23 mouse cellular contexts compared by ENCODE assay signal in genomic region chr11:96901332-96901731, GRCm38 (mm10). TPM values are rescaled to one million over a fixed set of nuclear protein-coding genes. Genes with fewer than 3 reads are reported as not detected.
DNase-seq lines count a peak whose midpoint lies in the region; ATAC-seq and TF ChIP-seq lines count a peak whose summit lies in the region.
"Had no signal": no experiment of that assay in that cellular context is flagged by ENCODE, and none has a peak within 500 bp of the region (broad histone marks: within the 10 kb centered on the region; RNA-seq: fewer than 3 reads in every experiment).

No protein-coding gene starts in this region.

- 45% methylated on average over 9 of the region's 9 CpGs for WGBS in midbrain, embryonic 11.5 days
- WGBS in midbrain, postnatal 0 days = 47% methylated on average over 9 of the region's 9 CpGs
- WGBS in forebrain, embryonic 13.5 days = 42% methylated on average over 9 of the region's 9 CpGs
- WGBS in hindbrain, embryonic 13.5 days = 26% methylated on average over 9 of the region's 9 CpGs
- WGBS in neural tube, embryonic 13.5 days = 26% methylated on average over 9 of the region's 9 CpGs

- no peak overlapping the region; the same call in 1 of the 2 replicates for H3K4me2 ChIP-seq in midbrain, embryonic 11.5 days
- H3K4me2 ChIP-seq in midbrain, postnatal 0 days (ENCODE audit: low read depth, low read length, poor library complexity, severe bottlenecking) = no peak overlapping the region
- no peak overlapping the region for H3K4me2 ChIP-seq in forebrain, embryonic 13.5 days
- H3K4me2 ChIP-seq in hindbrain, embryonic 13.5 days = no peak overlapping the region
- no peak overlapping the region for H3K4me2 ChIP-seq in neural tube, embryonic 13.5 days
- H3K4me2 ChIP-seq: heart, embryonic 11.5 days; liver, embryonic 11.5 days had no signal

- peaks cover 86% of the 10 kb centered on the region for H3K4me1 ChIP-seq in midbrain, embryonic 11.5 days (ENCODE audit: control insufficient read depth, insufficient read depth, low read length)
- H3K4me1 ChIP-seq in midbrain, postnatal 0 days (ENCODE audit: insufficient read depth, low read length) = peaks cover 3% of the 10 kb centered on the region; the same call in 1 of the 2 replicates
- H3K4me1 ChIP-seq in forebrain, embryonic 13.5 days = peaks cover 89% of the 10 kb centered on the region
- peaks cover 92% of the 10 kb centered on the region for H3K4me1 ChIP-seq in hindbrain, embryonic 13.5 days (replicated peaks)
- peaks cover 91% of the 10 kb centered on the region for H3K4me1 ChIP-seq in neural tube, embryonic 13.5 days (replicated peaks)

- DNase-seq in midbrain, embryonic 11.5 days (ENCODE audit: low spot score, missing footprints) = no peak
- no peak for DNase-seq in midbrain, postnatal 0 days (ENCODE audit: low spot score)
- no peak for DNase-seq in spleen, postnatal 10 days (ENCODE audit: low spot score in 2 of 2)
- DNase-seq in kidney, postnatal 14 days = no peak
- DNase-seq: cerebellum, adult 9-10 months; gastrocnemius, postnatal 36 days; heart, postnatal 14 days; kidney, adult 2 months; kidney, postnatal 25 days; layer of hippocampus, adult 9-11 months; lung, adult 18-20 months; lung, postnatal 14 days; thymus, postnatal 14 days had no signal

- H3K4me3 ChIP-seq in midbrain, embryonic 11.5 days (ENCODE audit: low read depth, low read length) = no peak overlapping the region
- H3K4me3 ChIP-seq in midbrain, postnatal 0 days (ENCODE audit: low read depth, low read length) = no peak overlapping the region
- no peak overlapping the region for H3K4me3 ChIP-seq in forebrain, embryonic 13.5 days
- no peak overlapping the region for H3K4me3 ChIP-seq in hindbrain, embryonic 13.5 days
- H3K4me3 ChIP-seq in neural tube, embryonic 13.5 days = no peak overlapping the region
- H3K4me3 ChIP-seq: left cerebral cortex, adult 2 months; limb, embryonic 10.5 days; myocyte had no signal

- H3K27ac ChIP-seq in midbrain, embryonic 11.5 days (ENCODE audit: low read depth, low read length) = peak overlapping the region; percentile 93
- H3K27ac ChIP-seq in midbrain, postnatal 0 days (ENCODE audit: low read depth, low read length) = no peak overlapping the region
- H3K27ac ChIP-seq in forebrain, embryonic 13.5 days = peak overlapping the region; percentile 97
- peak overlapping the region; percentile 89 for H3K27ac ChIP-seq in hindbrain, embryonic 13.5 days
- H3K27ac ChIP-seq in neural tube, embryonic 13.5 days (replicated peaks) = peak overlapping the region; percentile 89
- H3K27ac ChIP-seq: left cerebral cortex, adult 2 months; limb, embryonic 10.5 days had no signal

- H3K36me3 ChIP-seq in midbrain, embryonic 11.5 days (ENCODE audit: control insufficient read depth, insufficient read depth, low read length) = no peaks in the 10 kb centered on the region
- H3K36me3 ChIP-seq in midbrain, postnatal 0 days (ENCODE audit: insufficient read depth, low read length) = no peaks in the 10 kb centered on the region
- 0 out of 2 replicates have a peak, but pooled peaks cover 4% of the 10 kb centered on the region for H3K36me3 ChIP-seq in forebrain, embryonic 13.5 days (ENCODE audit: poor library complexity, severe bottlenecking)
- no peaks in the 10 kb centered on the region for H3K36me3 ChIP-seq in hindbrain, embryonic 13.5 days
- H3K36me3 ChIP-seq in neural tube, embryonic 13.5 days = no peaks in the 10 kb centered on the region

- H3K9me3 ChIP-seq in midbrain, embryonic 11.5 days (ENCODE audit: control insufficient read depth, low read length) = no peaks in the 10 kb centered on the region
- no peaks in the 10 kb centered on the region for H3K9me3 ChIP-seq in midbrain, postnatal 0 days (ENCODE audit: low read length)
- H3K9me3 ChIP-seq in forebrain, embryonic 13.5 days (replicated peaks) = no peaks in the 10 kb centered on the region
- no peaks in the 10 kb centered on the region for H3K9me3 ChIP-seq in hindbrain, embryonic 13.5 days
- H3K9me3 ChIP-seq in neural tube, embryonic 13.5 days = no peaks in the 10 kb centered on the region
- H3K9me3 ChIP-seq: limb, embryonic 10.5 days had no signal

- H3K9ac ChIP-seq in midbrain, embryonic 11.5 days (ENCODE audit: low read length) = peak overlapping the region; percentile 36
- no peak overlapping the region for H3K9ac ChIP-seq in midbrain, postnatal 0 days (replicated peaks; ENCODE audit: low read length, poor library complexity, severe bottlenecking)
- H3K9ac ChIP-seq in forebrain, embryonic 13.5 days = no peak overlapping the region
- 0 out of 2 replicates have a peak overlapping the region, but pooled peaks have one; percentile 47 for H3K9ac ChIP-seq in hindbrain, embryonic 13.5 days
- peak overlapping the region; percentile 49 for H3K9ac ChIP-seq in neural tube, embryonic 13.5 days

- no peak for ATAC-seq in midbrain, embryonic 11.5 days (ENCODE audit: low FRiP score)
- no peak for ATAC-seq in midbrain, postnatal 0 days (ENCODE audit: low FRiP score)
- ATAC-seq in forebrain, embryonic 13.5 days = no peak
- ATAC-seq in hindbrain, embryonic 13.5 days (ENCODE audit: low FRiP score) = no peak
- no peak for ATAC-seq in neural tube, embryonic 13.5 days (ENCODE audit: low read depth)
- ATAC-seq: inflammation-experienced regulatory T-cells, adult 6 months had no signal

- H3K27me3 ChIP-seq in midbrain, embryonic 11.5 days (ENCODE audit: control insufficient read depth, insufficient read depth, low read length) = no peaks in the 10 kb centered on the region
- H3K27me3 ChIP-seq in midbrain, postnatal 0 days (ENCODE audit: insufficient read depth, low read length) = no peaks in the 10 kb centered on the region
- H3K27me3 ChIP-seq in forebrain, embryonic 13.5 days = no peaks in the 10 kb centered on the region
- H3K27me3 ChIP-seq in hindbrain, embryonic 13.5 days = no peaks in the 10 kb centered on the region
- no peaks in the 10 kb centered on the region for H3K27me3 ChIP-seq in neural tube, embryonic 13.5 days

- TF ChIP-seq CTCF in midbrain, postnatal 0 days (IDR thresholded peaks at IDR 0.05) = no peak

RNA-seq across cellular contexts. Expression of gene Cdk5rap3, which starts 15.0 kb away (rescaled TPM):
- 91.4 and 92.8 TPM in 2 replicates for polyA plus RNA-seq in midbrain, embryonic 11.5 days (2014; fragmentation: Nextera tagmentation; extraction: Ambion mirVana)
- total RNA-seq in midbrain, postnatal 0 days (2014; rRNA removed) = 43.6 and 48.3 TPM in 2 replicates
- 83.9 and 85.1 TPM in 2 replicates for polyA plus RNA-seq in midbrain, postnatal 0 days (2015; fragmentation: Nextera tagmentation; extraction: Ambion mirVana)
- polyA plus RNA-seq in forebrain, embryonic 13.5 days (2015; fragmentation: Nextera tagmentation; extraction: Ambion mirVana) = 102 and 104 TPM in 2 replicates
- 92.9 and 100 TPM in 2 replicates for polyA plus RNA-seq in hindbrain, embryonic 13.5 days (2015; fragmentation: Nextera tagmentation; extraction: Ambion mirVana)
- 79.2 and 92.0 TPM in 2 replicates for polyA plus RNA-seq in neural tube, embryonic 13.5 days (2015; fragmentation: Nextera tagmentation; extraction: Ambion mirVana)

RNA-seq across cellular contexts. Expression of gene Prr15l, which starts 26.6 kb away (rescaled TPM):
- 0.12 and 0.19 TPM in 2 replicates for polyA plus RNA-seq in midbrain, embryonic 11.5 days (2014; fragmentation: Nextera tagmentation; extraction: Ambion mirVana)
- 0.27 TPM in 1 of 2 replicates, not detected in the other for total RNA-seq in midbrain, postnatal 0 days (2014; rRNA removed)
- polyA plus RNA-seq in midbrain, postnatal 0 days (2015; fragmentation: Nextera tagmentation; extraction: Ambion mirVana) = 0.51 and 0.56 TPM in 2 replicates
- polyA plus RNA-seq in forebrain, embryonic 13.5 days (2015; fragmentation: Nextera tagmentation; extraction: Ambion mirVana) = 0.08 and 0.25 TPM in 2 replicates
- polyA plus RNA-seq in hindbrain, embryonic 13.5 days (2015; fragmentation: Nextera tagmentation; extraction: Ambion mirVana) = 0.29 and 0.43 TPM in 2 replicates
- 0.21 TPM in 1 of 2 replicates, not detected in the other for polyA plus RNA-seq in neural tube, embryonic 13.5 days (2015; fragmentation: Nextera tagmentation; extraction: Ambion mirVana)
- total RNA-seq: gastrocnemius, postnatal 36 days; left cerebral cortex, adult 2 months had no signal
- polyA plus RNA-seq: cortical plate, adult 2 months had no signal

RNA-seq across cellular contexts. Expression of gene Pnpo, which starts 42.5 kb away (rescaled TPM):
- polyA plus RNA-seq in midbrain, embryonic 11.5 days (2014; fragmentation: Nextera tagmentation; extraction: Ambion mirVana) = 23.1 and 24.4 TPM in 2 replicates
- 26.9 and 28.6 TPM in 2 replicates for total RNA-seq in midbrain, postnatal 0 days (2014; rRNA removed)
- 36.8 and 37.4 TPM in 2 replicates for polyA plus RNA-seq in midbrain, postnatal 0 days (2015; fragmentation: Nextera tagmentation; extraction: Ambion mirVana)
- 13.9 and 20.0 TPM in 2 replicates for polyA plus RNA-seq in forebrain, embryonic 13.5 days (2015; fragmentation: Nextera tagmentation; extraction: Ambion mirVana)
- 20.5 and 22.6 TPM in 2 replicates for polyA plus RNA-seq in hindbrain, embryonic 13.5 days (2015; fragmentation: Nextera tagmentation; extraction: Ambion mirVana)
- 18.5 and 22.3 TPM in 2 replicates for polyA plus RNA-seq in neural tube, embryonic 13.5 days (2015; fragmentation: Nextera tagmentation; extraction: Ambion mirVana)

RNA-seq across cellular contexts. Expression of gene Copz2, which starts 51.7 kb away (rescaled TPM):
- polyA plus RNA-seq in midbrain, embryonic 11.5 days (2014; fragmentation: Nextera tagmentation; extraction: Ambion mirVana) = 47.5 and 51.1 TPM in 2 replicates
- total RNA-seq in midbrain, postnatal 0 days (2014; rRNA removed) = 12.7 and 12.9 TPM in 2 replicates
- polyA plus RNA-seq in midbrain, postnatal 0 days (2015; fragmentation: Nextera tagmentation; extraction: Ambion mirVana) = 16.7 and 20.3 TPM in 2 replicates
- polyA plus RNA-seq in forebrain, embryonic 13.5 days (2015; fragmentation: Nextera tagmentation; extraction: Ambion mirVana) = 12.3 and 13.8 TPM in 2 replicates
- polyA plus RNA-seq in hindbrain, embryonic 13.5 days (2015; fragmentation: Nextera tagmentation; extraction: Ambion mirVana) = 27.3 and 31.7 TPM in 2 replicates
- 36.6 and 43.2 TPM in 2 replicates for polyA plus RNA-seq in neural tube, embryonic 13.5 days (2015; fragmentation: Nextera tagmentation; extraction: Ambion mirVana)
- polyA plus RNA-seq: inflammation-experienced regulatory T-cells, adult 6 months had no signal

Comparison
In these comparisons a context has a peak if more than half of its experiments do, and no peak if none do; other contexts are left out.
1. H3K9ac ChIP-seq: peak in midbrain, embryonic 11.5 days (single experiment), hindbrain, embryonic 13.5 days (single experiment) and neural tube, embryonic 13.5 days (single experiment); none in midbrain, postnatal 0 days (single experiment) and forebrain, embryonic 13.5 days (single experiment).